Mouse (Mus musculus) CH12.LX (cell line): ENCODE measurements around the gene Ryr1. TPM values are rescaled to one million over a fixed set of nuclear protein-coding genes. Genes with fewer than 3 reads are reported as not detected.
"Not testable (repeated sequence)": the region's sequence is repeated elsewhere in the genome, so short reads cannot be mapped to it uniquely, and the experiment has no call there.

Experiments used
- DNase-seq: peaks from one replicate; pipeline ENCODE4 v3.0.0-alpha.2; 2013; ENCODE audit errors: extremely low read depth
- H3K27ac ChIP-seq: 2 replicates; pipeline ENCODE4 v1.5.1; 2012; ENCODE audit warnings: low read depth, mild to moderate bottlenecking, control low read depth, moderate library complexity; ENCODE audit not compliant: insufficient read depth
- H3K27me3 ChIP-seq: replicated peaks from 2 replicates; pipeline ENCODE3; 2012; ENCODE audit warnings: inconsistent platforms
- H3K36me3 ChIP-seq, 2 experiments: replicated peaks in 1 of 2; 2 replicates each; pipeline versions ENCODE3 to v1.6.1; 2012; ENCODE audit warnings: inconsistent platforms in 1 of 2, low read length in 1 of 2, mild to moderate bottlenecking in 1 of 2, mixed read lengths in 1 of 2, moderate library complexity in 1 of 2; ENCODE audit not compliant: control insufficient read depth in 1 of 2, insufficient read depth in 1 of 2
- H3K4me1 ChIP-seq, 2 experiments: 2 replicates each; pipeline ENCODE4 v1.6.1; 2012; ENCODE audit warnings: inconsistent platforms in 1 of 2, moderate library complexity in 1 of 2; ENCODE audit not compliant: insufficient read depth in 2 of 2, control insufficient read depth in 1 of 2
- H3K4me2 ChIP-seq: 2 replicates; pipeline ENCODE4 v1.6.1; 2012; ENCODE audit warnings: low read depth, mild to moderate bottlenecking, control low read depth; ENCODE audit not compliant: poor library complexity, insufficient read depth, severe bottlenecking
- H3K4me3 ChIP-seq, 3 experiments: fragments of 150-350 bp in 1 of 3; sonication (generic) in 1 of 3; replicated peaks in 1 of 3; 2 replicates each; pipeline versions ENCODE3 to v1.5.1; 2011 to 2012; ENCODE audit warnings: low read depth in 2 of 3, low read length in 2 of 3, mild to moderate bottlenecking in 2 of 3, moderate library complexity in 2 of 3, control low read depth in 1 of 3, improper control_type of control experiment in 1 of 3, inconsistent platforms in 1 of 3, mixed read lengths in 1 of 3; ENCODE audit not compliant: poor library complexity in 1 of 3
- H3K79me2 ChIP-seq: replicated peaks from 2 replicates; pipeline ENCODE4 v1.6.1; 2012; ENCODE audit warnings: mild to moderate bottlenecking, moderate library complexity; ENCODE audit not compliant: control insufficient read depth, poor library complexity, insufficient read depth, severe bottlenecking; ENCODE audit errors: extremely low read depth
- H3K9ac ChIP-seq: 2 replicates; pipeline ENCODE4 v1.6.1; 2012; ENCODE audit warnings: low read depth, mild to moderate bottlenecking, control low read depth, moderate library complexity; ENCODE audit not compliant: insufficient read depth
- H3K9me3 ChIP-seq: replicated peaks from 2 replicates; pipeline ENCODE3; 2012; ENCODE audit warnings: low read length, inconsistent platforms, mixed read lengths
- BHLHE40 ChIP-seq: IDR thresholded peaks from 2 replicates; pipeline ENCODE4 v1.6.1; 2011; ENCODE audit warnings: mild to moderate bottlenecking, low read depth, low read length, improper control_type of control experiment
- CHD2 ChIP-seq: IDR thresholded peaks from 2 replicates; pipeline ENCODE4 v1.6.1; 2011; ENCODE audit warnings: low read length, improper control_type of control experiment
- CTCF ChIP-seq, 2 experiments: IDR thresholded peaks in 1 of 2; conservative IDR thresholded peaks in 1 of 2; 2 replicates each; pipeline ENCODE4 v1.5.1; 2011 to 2012; ENCODE audit warnings: low read depth in 2 of 2, low read length in 2 of 2, improper control_type of control experiment in 1 of 2, inconsistent platforms in 1 of 2, mild to moderate bottlenecking in 1 of 2, moderate library complexity in 1 of 2
- EP300 ChIP-seq: IDR thresholded peaks from 2 replicates; pipeline ENCODE4 v1.6.1; 2011; ENCODE audit warnings: low read length, improper control_type of control experiment
- HCFC1 ChIP-seq: IDR thresholded peaks from 2 replicates; pipeline ENCODE4 v1.6.1; 2012; ENCODE audit warnings: low read depth, mild to moderate bottlenecking, inconsistent platforms, low read length, improper control_type of control experiment
- JUND ChIP-seq: conservative IDR thresholded peaks from 2 replicates; pipeline ENCODE4 v1.6.1; 2011; ENCODE audit warnings: low read depth, low read length, improper control_type of control experiment
- KAT2A ChIP-seq: IDR thresholded peaks from 2 replicates; pipeline ENCODE4 v1.6.1; 2012; ENCODE audit warnings: low read length, improper control_type of control experiment, inconsistent platforms; ENCODE audit not compliant: insufficient replicate concordance
- MAFK ChIP-seq: IDR thresholded peaks from 2 replicates; pipeline ENCODE4 v1.6.1; 2011; ENCODE audit warnings: low read length, improper control_type of control experiment; ENCODE audit not compliant: insufficient replicate concordance
- MAX ChIP-seq: IDR thresholded peaks from 2 replicates; pipeline ENCODE4 v1.6.1; 2011; ENCODE audit warnings: low read length, improper control_type of control experiment
- MEF2A ChIP-seq: IDR thresholded peaks from 2 replicates; pipeline ENCODE4 v1.6.1; 2014; ENCODE audit warnings: low read depth, mild to moderate bottlenecking, inconsistent platforms, low read length, improper control_type of control experiment, borderline replicate concordance
- MXI1 ChIP-seq: IDR thresholded peaks from 2 replicates; pipeline ENCODE4 v1.6.1; 2011; ENCODE audit warnings: mild to moderate bottlenecking, low read depth, low read length, improper control_type of control experiment
- PAX5 ChIP-seq: IDR thresholded peaks from 2 replicates; pipeline ENCODE4 v1.6.1; 2012; ENCODE audit warnings: low read length, inconsistent platforms, mixed read lengths
- POLR2A ChIP-seq: IDR thresholded peaks from 2 replicates; pipeline ENCODE4 v1.6.1; 2011; ENCODE audit warnings: low read depth, mild to moderate bottlenecking, improper control_type of control experiment, low read length
- POLR2AphosphoS2 ChIP-seq: IDR thresholded peaks from 2 replicates; pipeline ENCODE4 v1.6.1; 2011; ENCODE audit warnings: low read depth, low read length, improper control_type of control experiment
- RAD21 ChIP-seq: IDR thresholded peaks from 2 replicates; pipeline ENCODE4 v1.6.1; 2011; ENCODE audit warnings: low read depth, mild to moderate bottlenecking, low read length, improper control_type of control experiment, moderate library complexity
- SIN3A ChIP-seq: IDR thresholded peaks from 2 replicates; pipeline ENCODE4 v1.6.1; 2012; ENCODE audit warnings: low read length, improper control_type of control experiment, inconsistent platforms
- TCF12 ChIP-seq: IDR thresholded peaks from 2 replicates; pipeline ENCODE4 v1.6.1; 2014; ENCODE audit warnings: low read depth, mild to moderate bottlenecking, inconsistent platforms, low read length, improper control_type of control experiment
- UBTF ChIP-seq: IDR thresholded peaks from 2 replicates; pipeline ENCODE4 v1.6.1; 2012; ENCODE audit warnings: low read depth, mild to moderate bottlenecking, inconsistent platforms, low read length, improper control_type of control experiment, moderate library complexity
- USF2 ChIP-seq: conservative IDR thresholded peaks from 2 replicates; pipeline ENCODE4 v1.6.1; 2011; ENCODE audit warnings: low read depth, low read length, improper control_type of control experiment
- ZC3H11A ChIP-seq: IDR thresholded peaks from 2 replicates; pipeline ENCODE4 v1.6.1; 2012; ENCODE audit warnings: low read depth, mild to moderate bottlenecking, inconsistent platforms, low read length, improper control_type of control experiment
- ZKSCAN1 ChIP-seq: IDR thresholded peaks from 2 replicates; pipeline ENCODE4 v1.6.1; 2012; ENCODE audit warnings: low read depth, inconsistent platforms, low read length, improper control_type of control experiment, borderline replicate concordance
- ZMIZ1 ChIP-seq: IDR thresholded peaks from 2 replicates; pipeline ENCODE4 v1.6.1; 2012; ENCODE audit warnings: low read depth, mild to moderate bottlenecking, inconsistent platforms, low read length, improper control_type of control experiment
- ZNF384 ChIP-seq: IDR thresholded peaks from 2 replicates; pipeline ENCODE4 v1.6.1; 2012; ENCODE audit warnings: low read depth, low read length, improper control_type of control experiment, inconsistent platforms
- dilution Hi-C: fragments of 300-500 bp; cut with MboI; formaldehyde crosslinking; loops from 2 replicates; pipeline ENCODE4 v1.14.3; 2020; ENCODE audit warnings: low sequenced_read_pairs; ENCODE audit not compliant: extremely low pct_unique_long_range_greater_than_20kb, extremely low pct_ligation_motif_present
- in situ Hi-C: fragments of 300-500 bp; cut with MboI; formaldehyde crosslinking; loops from 3 replicates; pipeline ENCODE4 v1.14.3; 2019; ENCODE audit warnings: low sequenced_read_pairs, low pct_ligation_motif_present, low pct_unique_long_range_greater_than_20kb, mixed read lengths
- polyA plus RNA-seq: library from polyadenylated mRNA; unstranded; fragments of >175 nt; gene quantifications from 2 replicates; pipeline ENCODE4 v1.2.1, GENCODE M21; 2012; ENCODE audit warnings: low read depth; ENCODE audit not compliant: insufficient read length
- total RNA-seq, 2 experiments: library from RNA; depleted of rRNA; stranded (reverse); fragments of 300-350 nt in 1 of 2; fragments of >200 nt in 1 of 2; gene quantifications; 2 replicates each; pipeline ENCODE4 v1.2.3; 2012 to 2014

Ryr1 gene
- total and polyA plus RNA-seq, 3 experiments = 0.43 to 1.1 (median 0.68) TPM

DNA sequence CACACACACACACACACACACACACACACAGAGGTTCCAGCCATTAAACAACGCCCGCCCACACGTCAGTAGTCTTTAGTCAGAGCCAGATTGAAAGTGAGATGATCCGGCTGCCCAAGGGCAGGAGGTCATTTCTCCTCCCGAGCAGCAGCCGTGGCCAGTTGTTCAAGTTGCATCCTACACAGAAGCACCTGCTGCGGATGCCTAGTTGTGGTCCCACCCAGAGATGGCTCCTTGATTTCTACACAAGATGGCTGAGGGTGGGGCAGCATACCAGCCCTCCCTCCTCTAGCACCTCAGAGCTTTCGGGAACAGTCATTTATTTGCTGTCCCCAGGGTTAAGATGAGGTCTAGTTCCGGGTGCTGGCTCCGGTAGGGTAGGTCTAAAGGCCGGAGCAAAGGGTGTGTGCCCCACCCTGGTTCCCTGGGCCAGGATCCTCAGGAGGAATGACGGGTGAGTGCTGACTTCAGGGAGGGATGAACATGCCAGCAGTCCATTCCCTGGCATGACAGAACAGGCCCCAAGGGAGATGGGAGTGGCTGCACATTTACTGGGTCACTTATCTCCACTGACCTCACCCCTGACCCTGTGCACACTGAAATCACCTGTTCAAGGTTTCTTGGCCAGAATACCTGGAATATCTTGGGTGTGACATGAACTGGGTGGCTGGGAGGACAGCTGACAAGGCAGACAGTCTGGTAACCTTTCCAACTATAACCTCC lies 155.1 kb downstream of the Ryr1 start:
- peaks cover 6 to 35% of the 10 kb centered on the region in 2 experiments for H3K4me1 ChIP-seq
- no peaks in the 10 kb centered on the region for H3K79me2 ChIP-seq
- H3K9me3 ChIP-seq = no peaks in the 10 kb centered on the region
- H3K9ac ChIP-seq = no peak overlapping the region
- H3K4me2 ChIP-seq = no peak overlapping the region
- in situ Hi-C loops (no loop called here), dilution Hi-C loops (no loop called here)
- no peak overlapping the region for H3K27ac ChIP-seq
- DNase-seq = no peak
- H3K27me3 ChIP-seq = no peaks in the 10 kb centered on the region
- H3K36me3 ChIP-seq = peaks cover 36 to 60% of the 10 kb centered on the region in 2 experiments
- TF ChIP-seq HCFC1 (no peak), POLR2A (no peak), ZKSCAN1 (no peak), ZMIZ1 (no peak), POLR2AphosphoS2 (no peak), MAFK (no peak), MEF2A (no peak), CHD2 (no peak; the same call in 1 of the 2 replicates), PAX5 (no peak), CTCF (conservative IDR thresholded peaks at IDR 0.05 in 1 of 2, IDR thresholded peaks at IDR 0.05 in 1 of 2; ENCODE audit: low read depth in 2 of 2, low read length in 2 of 2) (no peak), MAX (no peak), JUND (no peak), BHLHE40 (no peak), MXI1 (no peak), TCF12 (no peak), ZNF384 (no peak), USF2 (no peak), RAD21 (no peak), EP300 (no peak)
- no peak overlapping the region for H3K4me3 ChIP-seq

DNA sequence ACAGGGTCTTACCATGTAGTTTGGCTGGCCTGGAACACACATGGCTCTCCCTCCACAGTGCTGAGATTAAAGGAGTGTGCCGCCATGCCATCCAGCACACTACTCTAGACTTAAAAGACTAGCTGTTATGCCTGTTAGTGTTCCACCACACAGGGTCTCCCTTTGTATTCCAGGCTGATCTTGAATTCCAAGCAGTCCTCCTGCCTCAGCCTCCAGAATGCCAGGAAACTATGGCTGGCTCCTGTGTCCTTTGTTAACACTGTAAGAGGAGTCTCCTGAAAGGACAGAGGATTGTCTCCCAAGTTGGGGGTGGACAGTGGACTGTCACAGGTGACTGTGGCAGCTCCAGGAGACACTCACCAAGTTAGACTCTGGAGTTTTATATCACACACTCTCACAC lies 155.7 kb downstream of the Ryr1 start:
- no peak overlapping the region for H3K9ac ChIP-seq

DNA sequence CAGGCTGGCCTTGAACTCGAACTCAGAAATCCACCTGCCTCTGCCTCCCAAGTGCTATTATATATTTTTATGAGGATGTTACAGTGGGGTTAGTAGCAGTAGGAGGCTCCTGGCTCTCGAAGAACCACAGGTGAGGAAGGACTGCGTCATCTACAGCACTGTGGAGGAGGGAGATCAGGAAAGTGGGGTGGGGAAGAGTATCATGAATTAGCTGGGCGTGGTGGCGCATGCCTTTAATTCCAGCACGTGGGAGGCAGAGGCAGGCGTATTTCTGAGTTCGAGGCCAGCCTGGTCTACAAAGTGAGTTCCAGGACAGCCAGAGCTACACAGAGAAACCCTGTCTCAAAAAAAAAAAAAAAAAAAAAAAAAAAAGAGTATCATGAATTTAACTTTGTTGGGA lies 156.9 kb downstream of the Ryr1 start:
- H3K27ac ChIP-seq, H3K4me3 ChIP-seq, in situ Hi-C loops, H3K9ac ChIP-seq, dilution Hi-C loops, H3K4me2 ChIP-seq, DNase-seq, H3K9me3 ChIP-seq, H3K27me3 ChIP-seq, H3K79me2 ChIP-seq: not testable (repeated sequence)
- H3K4me1 ChIP-seq = peaks cover 6 to 29% of the 10 kb centered on the region in 2 experiments
- peaks cover 20 to 43% of the 10 kb centered on the region in 2 experiments for H3K36me3 ChIP-seq

More for the DNA sequence above, 155.7 kb downstream of the Ryr1 start:
- DNase-seq = no peak
- peaks cover 6 to 35% of the 10 kb centered on the region in 2 experiments for H3K4me1 ChIP-seq
- no peak overlapping the region for H3K4me2 ChIP-seq
- no peaks in the 10 kb centered on the region for H3K79me2 ChIP-seq
- TF ChIP-seq SIN3A (no peak), POLR2AphosphoS2 (no peak), MEF2A (no peak), KAT2A (no peak), UBTF (no peak), ZC3H11A (no peak)
- in situ Hi-C loops = no loop called here
- H3K36me3 ChIP-seq = peaks cover 31 to 55% of the 10 kb centered on the region in 2 experiments
- H3K4me3 ChIP-seq = no peak overlapping the region
- H3K9me3 ChIP-seq = no peaks in the 10 kb centered on the region
- H3K27ac ChIP-seq = no peak overlapping the region
- no peaks in the 10 kb centered on the region for H3K27me3 ChIP-seq
- dilution Hi-C loops = no loop called here
